Mouse (Mus musculus) testis, postnatal 14 days (tissue): ENCODE measurements around the gene Retreg1.
A peak's percentile ranks its signal among the peaks of the same experiment; 100 is the strongest.

ENCODE experiments used
- DNase-seq: peaks from one replicate; pipeline ENCODE4 v3.0.0; 2021; ENCODE audit warnings: low spot score

The Retreg1 gene

GRCm38 (mm10) chr15:25830426-25830825, 12.6 kb upstream of the Retreg1 start:
- no peak for DNase-seq

GRCm38 (mm10) chr15:25834282-25834681, 8.7 kb upstream of the Retreg1 start:
- DNase-seq: no peak

DNA sequence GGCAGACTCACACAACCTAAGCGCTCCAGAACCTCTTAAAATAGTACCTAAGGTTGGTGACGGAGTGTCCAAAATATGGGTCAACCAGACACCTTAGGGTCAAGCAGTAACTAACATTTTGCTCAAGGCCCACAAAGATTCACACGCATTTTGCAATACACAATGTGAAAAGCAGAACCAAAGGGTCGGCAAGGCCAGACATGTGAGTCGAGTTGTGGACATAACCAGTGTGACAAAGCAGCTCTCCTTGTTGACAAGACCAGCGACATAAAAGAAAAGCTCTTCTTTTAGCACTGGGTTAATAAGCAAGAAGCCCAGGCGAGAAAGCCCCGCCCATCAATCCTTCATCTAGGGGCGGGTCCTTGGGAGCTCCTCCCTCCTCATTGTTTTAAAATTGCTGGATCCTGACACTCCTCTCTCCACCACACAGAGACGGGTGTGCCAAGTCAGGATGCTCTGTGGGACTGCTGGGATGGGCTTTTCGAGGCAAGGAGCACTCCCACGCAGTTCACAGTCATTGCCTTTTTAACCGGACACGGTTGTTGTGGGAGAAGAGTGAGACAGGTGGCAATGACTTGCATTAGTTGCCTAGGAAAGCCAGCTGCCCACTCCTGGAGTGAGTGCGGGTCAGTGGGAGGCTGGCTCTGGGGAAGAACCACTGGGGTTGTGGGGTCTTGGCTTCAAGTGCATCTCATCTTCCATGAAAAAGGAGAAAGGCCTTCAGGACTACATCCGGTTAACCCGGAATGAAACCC, 7.9 kb upstream of the Retreg1 start:
- no peak for DNase-seq

- peak; percentile 67 for DNase-seq
Observed at GRCm38 (mm10) chr15:25842462-25843085, 406 bp upstream of the Retreg1 start.

GRCm38 (mm10) chr15:25844013-25844570, 1.1 kb downstream of the Retreg1 start:
- DNase-seq: no peak

DNA sequence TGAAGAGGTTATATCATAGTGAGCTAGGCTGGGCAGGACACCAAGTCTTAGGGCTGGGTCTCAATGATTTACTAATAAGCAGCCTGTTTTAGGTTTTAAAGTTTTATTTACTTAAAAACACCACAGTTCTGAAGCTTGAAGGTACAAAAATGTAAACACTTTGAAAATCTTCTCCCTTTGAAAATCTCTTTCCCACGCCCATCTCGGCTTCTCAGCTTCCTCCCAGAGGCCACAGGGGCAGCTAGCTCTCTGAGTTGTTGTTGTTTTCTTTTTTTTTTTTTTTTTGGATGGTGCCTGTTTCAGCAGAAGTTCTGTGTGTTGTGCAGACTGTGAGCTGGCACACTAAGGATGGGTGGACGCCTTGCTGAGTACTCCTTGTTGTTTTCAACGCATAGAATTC, 1.8 kb downstream of the Retreg1 start:
- no peak for DNase-seq

GRCm38 (mm10) chr15:25847576-25848168, 4.7 kb downstream of the Retreg1 start:
- no peak for DNase-seq

GRCm38 (mm10) chr15:25850552-25850951, 7.6 kb downstream of the Retreg1 start:
- DNase-seq: no peak

GRCm38 (mm10) chr15:25854270-25854904, 11.4 kb downstream of the Retreg1 start:
- no peak for DNase-seq

DNA sequence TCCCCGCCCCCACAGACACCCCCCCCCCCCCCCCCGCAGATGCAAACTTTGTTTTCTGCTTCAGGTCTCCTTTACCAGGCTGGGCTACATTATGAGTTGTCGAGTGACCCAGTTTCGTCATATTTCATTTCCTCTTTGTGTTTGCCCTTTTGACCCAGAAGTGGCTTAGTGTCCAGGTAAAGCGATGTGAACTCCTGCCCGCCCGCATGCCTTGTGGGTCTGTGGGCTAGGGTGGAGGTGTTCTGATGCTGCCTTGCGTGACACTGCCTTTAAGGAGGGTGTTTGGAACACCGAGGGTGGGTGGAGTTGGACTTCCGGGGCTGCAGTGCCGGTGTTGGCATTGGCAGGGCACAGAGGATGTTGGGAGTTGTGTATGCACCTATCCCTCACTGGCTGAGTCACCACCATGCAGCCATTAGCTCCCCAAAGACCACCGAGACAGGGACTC, 15.7 kb downstream of the Retreg1 start:
- no peak for DNase-seq

- DNase-seq: no peak
Observed at GRCm38 (mm10) chr15:25859469-25859868, 16.5 kb downstream of the Retreg1 start.

DNA sequence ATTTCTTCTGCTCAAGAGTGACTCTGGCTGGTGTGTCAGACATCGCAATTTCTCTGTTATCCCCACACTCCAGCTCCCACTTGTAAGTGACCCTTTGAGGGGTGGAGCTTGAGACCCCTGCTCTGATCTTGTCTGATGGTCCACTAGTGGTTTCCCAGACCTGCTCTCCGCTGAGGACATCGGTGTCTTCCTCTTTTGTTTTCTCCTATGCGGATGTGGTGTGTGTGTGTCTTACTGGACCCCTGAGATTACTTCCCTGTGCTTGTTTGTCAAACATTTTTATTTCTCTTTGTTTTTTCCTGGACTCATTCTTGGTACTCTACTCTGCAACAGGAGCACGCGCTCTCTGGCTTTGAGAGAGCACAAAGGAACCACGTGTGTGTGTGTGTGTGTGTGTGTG, 18.9 kb downstream of the Retreg1 start:
- no peak for DNase-seq

GRCm38 (mm10) chr15:25865605-25866004, 22.6 kb downstream of the Retreg1 start:
- DNase-seq: no peak

DNA sequence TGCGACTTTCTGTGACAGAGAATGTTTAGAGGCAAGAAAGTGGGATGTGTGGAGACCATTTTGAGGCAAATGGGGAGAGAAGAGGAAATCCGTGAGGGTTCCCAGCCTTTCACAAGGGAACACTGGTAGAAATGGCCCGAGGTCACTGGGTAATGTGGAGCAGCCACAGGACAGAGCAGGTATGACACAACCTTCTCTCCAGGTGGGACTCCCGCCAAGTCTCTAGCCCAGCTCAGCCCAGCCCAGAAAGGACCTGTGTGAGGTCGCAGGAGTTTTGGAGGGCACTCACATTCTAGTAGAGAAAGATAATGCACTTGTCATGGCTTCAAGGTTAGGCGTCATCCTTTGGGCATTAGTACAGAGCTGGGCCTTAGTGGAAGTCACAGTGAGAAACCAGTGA, 23.1 kb downstream of the Retreg1 start:
- no peak for DNase-seq

DNA sequence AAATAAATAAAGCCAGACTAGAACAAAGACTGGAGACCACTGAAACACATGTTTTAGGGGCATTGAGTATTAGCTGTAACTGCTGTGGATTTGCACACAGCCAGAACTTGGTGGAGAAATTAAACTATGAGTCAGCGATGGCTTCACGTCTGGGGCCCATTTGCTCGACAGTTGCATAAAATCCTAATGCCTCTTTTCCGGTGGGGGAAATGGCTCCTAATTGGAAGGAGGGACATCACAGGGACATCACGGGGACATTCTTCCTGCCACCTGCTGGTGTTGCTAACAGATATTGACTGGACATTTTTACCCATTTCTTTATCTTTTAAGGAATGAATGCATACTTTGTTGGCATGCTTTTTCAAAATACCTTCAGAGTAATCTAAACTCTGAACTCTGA, 26.1 kb downstream of the Retreg1 start:
- no peak for DNase-seq

GRCm38 (mm10) chr15:25871470-25871869, 28.5 kb downstream of the Retreg1 start:
- DNase-seq: no peak

GRCm38 (mm10) chr15:25872118-25872517, 29.1 kb downstream of the Retreg1 start:
- no peak for DNase-seq

DNA sequence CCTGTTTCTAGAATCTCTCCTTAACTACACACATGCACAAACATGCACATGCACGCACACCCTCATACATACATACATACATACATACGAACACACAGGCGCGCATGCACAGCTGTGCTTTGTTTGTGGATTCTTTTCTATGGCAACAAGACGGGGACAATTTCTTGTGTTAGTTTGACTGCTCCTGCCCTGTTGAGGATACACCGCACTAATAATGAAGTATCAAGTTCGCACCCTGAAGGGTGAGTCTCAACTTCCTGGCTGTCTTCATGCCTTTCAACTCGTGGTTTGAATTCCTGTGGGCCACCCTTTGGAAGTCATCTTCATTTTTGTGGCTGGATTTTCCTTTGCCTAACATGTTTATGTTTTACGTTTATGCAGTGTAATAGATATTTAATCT, 29.7 kb downstream of the Retreg1 start:
- no peak for DNase-seq

DNA sequence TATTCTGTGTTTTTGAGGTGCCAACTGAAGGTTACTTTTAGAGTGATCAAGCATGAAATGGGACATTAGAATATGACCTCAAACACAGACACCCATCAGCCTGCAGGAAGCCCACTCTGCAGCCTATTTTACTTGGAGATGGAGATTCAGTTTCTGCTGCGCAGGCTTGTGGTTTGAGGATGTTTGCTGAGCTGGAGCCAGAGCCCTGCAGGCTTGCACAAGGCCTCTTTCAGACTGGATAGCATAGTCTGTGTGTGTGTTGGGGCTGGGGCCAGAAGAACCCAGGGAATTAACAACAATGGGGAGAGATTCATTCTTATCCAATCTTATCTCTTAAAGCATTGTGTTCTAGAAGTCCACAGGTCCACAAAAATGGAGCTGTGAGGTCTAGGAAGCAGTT, 30.6 kb downstream of the Retreg1 start:
- no peak for DNase-seq

DNA sequence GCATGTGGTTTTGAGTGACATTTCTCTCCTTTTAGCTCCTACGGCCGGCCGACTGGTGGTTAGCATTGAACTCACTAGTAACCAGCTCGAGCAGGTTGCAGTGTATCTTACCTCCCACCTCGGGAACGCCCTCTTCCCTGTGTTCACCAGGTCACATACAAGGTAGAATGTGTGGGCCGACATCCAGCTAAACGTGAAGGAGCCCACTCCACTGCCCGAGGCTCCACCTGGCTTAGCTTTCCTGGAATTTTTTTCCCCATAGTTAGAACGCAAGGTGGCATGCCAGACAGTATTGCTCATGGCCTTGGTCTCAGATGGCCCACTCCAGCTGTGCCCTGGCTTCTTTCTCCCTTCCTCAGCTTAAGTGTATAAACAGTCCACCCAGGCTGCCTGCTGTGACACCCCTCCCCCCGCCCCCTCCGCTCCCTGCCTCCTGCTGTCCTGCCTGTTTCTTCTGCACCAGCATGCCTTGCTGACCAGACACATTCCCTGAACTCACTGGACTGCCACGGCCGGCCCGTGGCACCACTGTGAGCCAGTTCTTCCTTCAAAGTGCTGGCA, 33.7 kb downstream of the Retreg1 start:
- DNase-seq: no peak

DNA sequence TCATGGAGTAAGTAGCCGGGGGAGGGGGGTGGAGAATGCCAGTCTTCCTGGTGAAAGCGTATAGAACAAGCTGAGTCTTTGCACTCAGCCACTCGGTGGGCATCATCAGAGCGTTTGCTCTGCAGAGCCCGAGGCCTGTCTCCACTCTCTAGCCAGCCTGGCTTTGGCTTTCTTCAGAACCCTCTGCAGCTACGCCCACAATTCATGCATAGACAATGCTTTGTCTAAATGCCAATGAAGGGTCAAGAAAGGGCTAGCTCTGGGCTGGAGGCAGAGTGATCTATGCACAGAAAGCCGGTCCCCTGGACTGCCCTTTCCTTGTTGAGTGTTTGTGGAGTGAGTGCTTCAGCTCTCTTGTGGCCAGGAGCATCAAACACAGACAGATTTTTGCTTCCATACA, 34.8 kb downstream of the Retreg1 start:
- no peak for DNase-seq

DNA sequence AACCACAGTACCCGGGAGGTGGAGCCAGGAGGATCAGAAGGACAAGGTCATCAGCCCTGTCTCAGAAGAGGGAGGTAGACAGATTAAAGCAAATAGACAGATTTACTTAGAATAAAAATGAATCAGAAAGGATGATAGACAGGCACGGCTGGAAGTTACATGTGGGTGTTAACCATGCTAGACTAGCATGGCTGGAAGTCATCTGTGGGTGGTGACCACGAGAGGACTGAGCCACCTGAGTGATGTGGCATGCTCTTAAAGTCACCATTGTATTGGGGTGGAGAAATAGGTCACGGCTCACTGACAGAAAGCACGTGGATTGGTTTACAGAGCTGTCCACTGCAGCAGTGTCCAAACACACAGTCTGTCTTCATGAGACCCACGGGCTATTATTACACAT, 36.2 kb downstream of the Retreg1 start:
- DNase-seq: no peak
